Mouse (Mus musculus) mouse trophoblast stem cell (cell line): ENCODE measurements around the gene Nacad.

ENCODE experiments used
- in situ Hi-C, 2 experiments: fragments of 300-500 bp; cut with MseI, MboI; formaldehyde crosslinking; loops; 2 replicates in 1 of 2; 3 replicates in 1 of 2; pipeline ENCODE4 v1.15.1; 2025

Gene Nacad

GRCm38 (mm10) chr11:6605491-6606399, at the start of gene Nacad:
Gene Nacad (minus strand): TSS chr11:6606053.
- in situ Hi-C loops: no loop called here

GRCm38 (mm10) chr11:6654903-6655302, 49.0 kb upstream of the Nacad start:
- in situ Hi-C loops: loop anchor here (5.0 to 10.0 kb wide), 3 partner anchors 112 to 490 kb away; no protein-coding TSS in a partner anchor

DNA sequence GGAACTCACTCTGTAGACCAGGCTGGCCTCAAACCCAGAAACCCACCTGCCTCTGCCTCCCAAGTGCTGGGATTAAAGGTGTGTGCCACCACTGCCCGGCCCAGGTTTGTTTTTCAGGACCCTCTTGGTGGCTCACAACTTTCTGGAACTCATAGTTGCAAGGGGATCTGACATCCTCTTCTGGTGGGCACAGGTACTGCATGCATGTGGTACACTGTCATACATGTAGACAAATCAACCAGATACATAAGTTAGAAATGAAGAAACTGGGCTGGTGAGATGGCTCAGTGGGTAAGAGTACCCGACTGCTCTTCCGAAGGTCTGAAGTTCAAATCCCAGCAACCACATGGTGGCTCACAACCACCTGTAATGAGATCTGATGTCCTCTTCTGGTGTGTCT, 47.1 kb upstream of the Nacad start:
- in situ Hi-C loops: loop anchor here (5.0 to 10.0 kb wide), 3 partner anchors 114 to 492 kb away; no protein-coding TSS in a partner anchor

DNA sequence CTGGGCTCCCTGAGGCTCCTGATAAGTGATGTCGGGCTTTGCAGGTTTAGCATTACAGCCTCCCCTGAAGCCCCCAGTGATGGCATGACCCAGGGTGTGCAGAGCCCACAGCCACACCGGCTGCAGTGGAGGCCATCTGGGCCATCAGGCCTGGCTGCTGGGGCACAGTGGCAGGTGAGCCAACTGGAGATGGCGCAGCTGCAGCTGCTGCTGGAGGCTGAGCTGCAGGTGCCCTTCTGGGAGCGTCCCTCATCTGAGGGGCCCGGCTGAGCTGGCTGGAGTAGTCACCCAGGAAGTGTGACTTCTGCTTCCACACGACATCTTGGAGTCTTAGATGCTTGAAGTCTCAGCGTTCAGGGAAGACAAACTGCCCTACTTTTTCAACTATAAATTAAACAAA, 44.7 kb upstream of the Nacad start:
- in situ Hi-C loops: loop anchor here (5.0 to 10.0 kb wide), 3 partner anchors 117 to 494 kb away; no protein-coding TSS in a partner anchor

GRCm38 (mm10) chr11:6647831-6648724, 42.2 kb upstream of the Nacad start:
- in situ Hi-C loops: no loop called here

DNA sequence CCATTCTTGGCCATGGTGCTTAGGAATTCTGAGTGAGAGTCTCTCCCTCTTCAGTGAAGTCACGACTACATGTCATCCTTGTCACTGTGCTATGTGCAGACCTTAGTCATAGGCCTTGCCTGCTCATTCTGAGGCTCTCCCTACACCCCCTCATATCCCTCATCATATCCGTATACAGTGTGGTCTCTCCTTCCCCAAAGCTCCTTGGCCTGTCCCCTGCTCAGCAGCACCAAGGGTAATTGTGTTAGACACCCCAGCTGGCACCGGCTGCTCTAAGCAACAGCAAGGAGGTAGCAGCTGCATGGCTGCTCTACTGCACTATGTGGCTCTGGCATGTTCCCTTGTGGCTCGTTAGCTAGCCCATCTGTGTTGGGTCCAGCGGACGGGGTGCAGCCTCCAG, 38.7 kb upstream of the Nacad start:
- in situ Hi-C loops: no loop called here

DNA sequence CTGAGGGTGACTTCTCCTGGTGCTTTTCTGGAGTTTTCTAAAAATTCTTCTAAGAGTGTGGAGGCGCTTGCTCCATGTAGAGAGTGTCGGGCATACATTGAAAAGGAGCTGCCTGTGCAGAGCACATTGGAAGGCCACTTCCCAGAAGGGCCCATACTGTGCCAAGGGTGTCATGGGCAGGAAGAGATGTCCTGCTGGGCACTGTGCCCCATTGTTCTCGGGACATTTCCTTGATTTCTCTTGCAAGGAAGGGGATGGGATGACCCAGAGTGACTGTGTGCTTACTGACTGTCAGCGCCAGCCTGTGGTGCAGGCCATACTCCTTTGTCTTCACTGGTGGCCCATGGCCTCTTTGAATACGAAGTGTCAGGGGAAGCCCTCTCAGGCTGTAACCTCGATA, 33.2 kb upstream of the Nacad start:
- in situ Hi-C loops: no loop called here

DNA sequence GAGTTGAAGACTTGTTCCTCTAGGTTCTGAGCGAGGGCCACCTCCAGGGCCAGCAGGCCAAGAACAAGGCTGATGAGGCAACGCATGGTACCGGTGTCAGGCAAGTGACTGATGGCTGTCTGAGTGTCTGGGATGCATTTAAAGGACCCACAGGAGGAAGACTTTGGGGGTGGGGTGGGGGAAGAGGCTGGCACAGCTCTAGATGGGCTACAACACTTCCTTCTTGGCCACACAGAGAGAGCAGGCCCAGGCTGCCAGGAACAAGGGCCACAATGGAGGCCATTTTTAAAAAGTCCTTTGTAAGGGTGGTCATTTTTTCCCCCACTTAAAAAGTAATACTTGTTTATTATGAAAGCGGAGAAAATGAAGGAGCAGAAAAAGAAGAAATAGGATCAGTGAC, 32.7 kb upstream of the Nacad start, which contains the start of gene Wap:
TSS of gene Wap (minus strand) at position 101 of the 400 bp plus-strand sequence.
- in situ Hi-C loops: no loop called here

GRCm38 (mm10) chr11:6636150-6636549, 30.3 kb upstream of the Nacad start:
- in situ Hi-C loops: no loop called here

- in situ Hi-C loops: no loop called here
Observed at GRCm38 (mm10) chr11:6629655-6630054, 23.8 kb upstream of the Nacad start.

GRCm38 (mm10) chr11:6628568-6628967, 22.7 kb upstream of the Nacad start:
- in situ Hi-C loops: no loop called here

DNA sequence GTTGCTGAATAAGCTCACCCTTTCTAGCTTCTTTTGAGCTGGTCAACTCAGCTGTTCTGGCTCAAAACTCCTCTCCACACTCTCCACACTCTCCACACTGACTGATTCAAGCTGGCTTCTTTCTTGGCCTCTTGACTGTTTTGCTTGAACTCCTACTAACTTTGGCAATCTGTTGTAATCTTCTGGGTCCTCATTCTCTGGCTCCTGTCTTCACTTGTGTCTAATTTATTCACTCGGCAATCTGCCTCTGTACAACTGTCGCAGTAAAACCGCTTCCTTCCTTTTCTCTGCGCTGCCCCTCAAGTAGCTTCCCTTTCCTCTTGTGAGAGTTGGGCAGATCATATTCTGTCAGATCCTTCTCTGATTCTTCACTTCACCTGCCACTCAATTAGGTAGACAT, 21.9 kb upstream of the Nacad start:
- in situ Hi-C loops: no loop called here

DNA sequence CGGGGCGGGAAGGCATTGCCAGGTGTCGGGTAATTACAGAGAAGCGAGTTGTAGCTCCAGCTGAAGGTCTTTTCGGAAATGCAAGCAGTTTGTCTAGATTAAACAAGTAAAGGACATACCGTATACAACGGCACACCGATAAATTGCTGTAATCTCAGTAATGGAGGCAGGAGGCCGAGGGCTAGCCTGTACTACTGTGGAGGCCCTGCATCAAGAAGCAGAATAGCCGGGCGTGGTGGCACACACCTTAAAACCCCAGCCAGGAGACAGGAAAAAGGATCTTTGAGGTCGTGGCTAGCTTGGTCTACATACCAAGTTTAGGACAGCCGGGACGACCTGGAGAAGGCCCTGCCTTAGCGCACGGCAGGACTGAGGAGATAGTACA, 20.5 kb upstream of the Nacad start:
- in situ Hi-C loops: no loop called here

DNA sequence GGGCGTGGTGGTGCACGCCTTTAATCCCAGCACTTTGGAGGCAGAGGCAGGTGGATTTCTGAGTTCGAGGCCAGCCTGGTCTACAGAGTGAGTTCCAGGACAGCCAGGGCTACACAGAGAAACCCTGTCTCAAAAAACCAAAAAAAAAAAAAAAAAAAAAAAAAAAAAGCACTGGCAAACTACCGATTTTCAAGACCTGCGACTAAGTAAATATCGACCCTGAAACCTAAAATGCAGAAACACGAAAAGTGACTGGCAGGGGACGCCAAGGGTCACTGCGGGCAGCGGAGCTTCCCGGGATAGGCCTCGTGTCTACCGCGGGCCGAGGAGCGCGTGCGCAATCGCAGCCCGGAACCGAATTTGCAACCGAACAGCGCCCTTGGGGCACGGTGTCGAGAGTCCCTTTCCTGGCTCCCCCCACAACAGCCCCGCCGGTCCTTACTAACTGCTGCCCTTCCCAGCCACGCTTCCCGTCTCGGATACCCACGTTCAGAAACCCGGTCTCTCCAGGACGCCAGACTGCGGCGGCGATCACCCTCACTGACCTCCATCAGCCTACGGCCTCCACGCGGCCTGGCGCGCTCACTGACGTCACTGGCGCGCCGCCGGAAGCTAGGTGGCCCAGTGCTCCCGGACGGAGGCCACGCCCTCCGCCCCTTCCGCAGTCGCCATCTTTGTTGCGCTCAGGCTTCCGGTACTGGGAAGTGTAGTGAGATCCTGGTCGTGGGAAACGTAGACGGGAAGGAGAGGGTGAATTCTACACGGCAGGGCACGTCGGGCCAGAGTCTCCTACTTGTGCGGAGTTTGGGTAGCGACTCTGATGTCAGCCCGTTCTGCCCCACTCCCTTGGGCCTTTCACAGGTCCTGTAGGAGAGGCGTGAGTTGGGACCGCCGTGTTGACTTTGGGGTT, 19.9 kb upstream of the Nacad start, which contains the start of gene Tbrg4:
TSS of gene Tbrg4 (minus strand) at position 590 of the 910 bp plus-strand sequence.
- in situ Hi-C loops: no loop called here

- in situ Hi-C loops: no loop called here
Observed at GRCm38 (mm10) chr11:6624619-6625382, 18.9 kb upstream of the Nacad start.

DNA sequence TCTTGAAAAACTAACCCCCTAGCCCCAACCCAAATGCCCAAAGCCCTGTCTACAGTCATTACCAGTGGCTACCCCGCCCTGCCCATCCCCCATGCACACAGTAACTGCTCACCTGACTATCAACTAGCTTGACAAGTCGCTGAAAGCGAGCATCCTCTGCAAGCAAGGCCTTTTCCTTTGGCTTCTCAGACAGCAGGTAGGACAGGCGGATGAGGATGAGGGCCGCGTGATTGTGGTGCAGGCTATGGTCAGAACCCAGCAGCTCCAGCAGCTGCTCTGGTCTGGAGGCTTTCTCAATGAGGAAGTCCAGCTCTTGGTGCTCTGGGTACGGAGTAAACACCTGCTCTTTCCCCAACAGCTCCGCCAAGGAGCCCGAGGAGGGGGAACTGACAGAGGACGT, 17.9 kb upstream of the Nacad start:
- in situ Hi-C loops: no loop called here

DNA sequence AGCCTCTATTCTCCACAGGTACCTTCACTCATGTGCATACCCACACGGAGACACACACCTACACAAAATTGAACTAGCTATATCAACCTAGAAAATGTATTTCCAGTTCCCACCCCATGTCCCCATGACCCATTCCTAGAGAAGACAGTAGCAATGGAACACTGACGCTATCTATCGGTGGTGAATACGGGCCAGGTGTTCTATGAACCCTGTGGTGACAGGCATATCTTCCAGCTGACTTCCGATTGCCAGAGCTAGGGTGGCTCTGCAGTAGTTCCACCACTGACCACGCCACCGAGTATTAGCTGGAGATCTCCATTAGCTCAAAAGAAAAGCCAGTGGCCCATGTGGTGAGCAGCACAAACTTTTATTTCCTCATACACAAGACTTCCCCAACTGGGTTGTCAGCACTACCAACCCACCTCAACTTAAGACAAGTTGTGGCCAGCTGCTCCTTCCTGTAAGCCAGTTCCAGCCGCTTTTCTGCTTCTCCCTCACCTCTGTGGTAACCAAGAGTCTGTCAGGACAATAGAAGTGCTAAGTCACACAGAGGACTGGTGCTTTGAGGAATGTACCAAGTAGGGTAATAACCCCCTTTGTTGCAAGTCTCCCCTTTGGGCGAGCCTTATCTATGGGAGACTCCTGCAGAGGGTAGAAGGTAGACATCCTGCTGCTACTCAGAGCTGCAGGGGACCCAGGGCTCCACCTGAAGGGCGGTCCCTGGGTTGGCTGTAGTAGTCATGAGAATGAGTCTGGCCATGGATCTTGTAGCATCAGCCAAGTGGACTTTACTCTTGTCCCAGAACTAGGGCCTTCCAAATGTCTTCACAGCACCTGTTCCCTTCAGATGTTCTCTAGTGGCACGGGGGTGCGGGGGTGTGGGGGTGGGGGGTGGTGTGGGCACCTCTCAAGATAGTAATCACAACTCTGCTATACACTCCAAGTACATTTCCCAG, 9.7 kb upstream of the Nacad start:
- in situ Hi-C loops: no loop called here

DNA sequence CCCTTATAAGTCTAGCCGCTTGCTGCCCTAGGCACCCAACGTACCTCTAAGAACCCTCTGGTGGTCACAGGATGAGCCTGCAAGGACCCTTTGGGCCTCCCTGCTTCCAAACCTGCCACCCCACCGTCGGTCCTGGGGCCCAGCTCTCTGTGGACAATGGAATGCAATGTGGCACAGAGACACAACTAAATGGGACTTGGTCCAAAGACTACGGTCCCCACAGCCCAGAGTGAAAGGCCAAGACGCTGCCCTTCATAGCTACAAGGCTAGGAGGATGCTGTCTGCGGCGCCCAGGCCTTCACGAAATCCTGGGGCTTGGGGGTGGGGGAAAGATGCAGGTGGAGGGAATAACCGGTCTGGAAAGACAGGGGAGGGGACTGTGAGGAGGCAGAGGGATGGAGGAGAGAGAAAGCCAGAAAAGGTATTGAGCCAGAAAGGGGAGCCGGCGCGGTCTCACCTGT, 802 bp downstream of the Nacad start:
- in situ Hi-C loops: no loop called here

GRCm38 (mm10) chr11:6604604-6604936, 1.3 kb downstream of the Nacad start:
- in situ Hi-C loops: no loop called here
